Comparison of ENCODE assay signal across 9 mouse cellular contexts in genomic region chr8:83575561-83576515, GRCm38 (mm10). TPM values are rescaled to one million over a fixed set of nuclear protein-coding genes. Genes with fewer than 3 reads are reported as not detected.
A peak's percentile ranks its signal among the peaks of the same experiment; 100 is the strongest.
DNase-seq lines count a peak whose midpoint lies in the region; ATAC-seq and TF ChIP-seq lines count a peak whose summit lies in the region.
"Had no signal": no experiment of that assay in that cellular context is flagged by ENCODE, and none has a peak within 500 bp of the region (broad histone marks: within the 10 kb centered on the region; RNA-seq: fewer than 3 reads in every experiment).

No protein-coding gene starts in this region.

- no peak for TF ChIP-seq CTCF in layer of hippocampus, adult 2 months (conservative IDR thresholded peaks at IDR 0.05)

- H3K36me3 ChIP-seq in limb, embryonic 11.5 days (ENCODE audit: control insufficient read depth, insufficient read depth, low read length): peaks cover 23% of the 10 kb centered on the region

- WGBS in limb, embryonic 11.5 days: 73% methylated on average over 17 of the region's 17 CpGs

- H3K4me1 ChIP-seq in limb, embryonic 11.5 days (ENCODE audit: control insufficient read depth, insufficient read depth, low read length): peaks cover 20% of the 10 kb centered on the region

- peak overlapping the region; percentile 68 for H3K27ac ChIP-seq in layer of hippocampus, adult 2 months
- H3K27ac ChIP-seq in limb, embryonic 11.5 days (replicated peaks; ENCODE audit: low read depth, low read length): no peak overlapping the region

- peak in 1 of 2 experiments; percentile 6 for DNase-seq in layer of hippocampus, adult 2 months (ENCODE audit: low spot score in 2 of 2)
- DNase-seq in layer of hippocampus, adult 9-10 months (ENCODE audit: low spot score): no peak
- peak; percentile 35 for DNase-seq in brain, adult 2 months (ENCODE audit: low read depth, low spot score)
- DNase-seq in cerebellum, adult 18-20 months: peak; percentile 22 to 27
- peak; percentile 56 to 76 for DNase-seq in heart, adult 18-20 months
- DNase-seq in limb, embryonic 11.5 days (ENCODE audit: low spot score): peak; percentile 23
- no peak for DNase-seq in lung, postnatal 36 days
- DNase-seq in spleen, adult 18-20 months: no peak

- H3K27me3 ChIP-seq in limb, embryonic 11.5 days (ENCODE audit: control insufficient read depth, insufficient read depth, low read length): no peaks in the 10 kb centered on the region

- no peak overlapping the region for H3K4me3 ChIP-seq in layer of hippocampus, adult 2 months
- no peak overlapping the region for H3K4me3 ChIP-seq in limb, embryonic 11.5 days (ENCODE audit: low read depth, low read length)

- H3K4me2 ChIP-seq in limb, embryonic 11.5 days (ENCODE audit: low read depth, severe bottlenecking): no peak overlapping the region

- peak overlapping the region; percentile 17 for H3K9ac ChIP-seq in limb, embryonic 11.5 days (ENCODE audit: low read length)

- no peak for ATAC-seq in limb, embryonic 11.5 days (ENCODE audit: insufficient number of reproducible peaks, low FRiP score, low TSS enrichment, low read depth)

- no peaks in the 10 kb centered on the region for H3K9me3 ChIP-seq in limb, embryonic 11.5 days (ENCODE audit: control insufficient read depth, low read length)

RNA-seq across cellular contexts. Expression of gene Ndufb7, which starts 9.4 kb away (rescaled TPM):
- 100 to 1,000 TPM; 154 to 156 TPM for total RNA-seq in layer of hippocampus, adult 2 months (2021)
- 100 to 1,000 TPM; 661 to 773 TPM for total RNA-seq in heart, adult 18-20 months (2021)
- 331 and 339 TPM in 2 replicates for polyA plus RNA-seq in limb, embryonic 11.5 days (2014; fragmentation: Nextera tagmentation; extraction: Ambion mirVana)

RNA-seq across cellular contexts. Expression of gene Tecr, which starts 31.9 kb away (rescaled TPM):
- 100 to 1,000 TPM; 503 to 542 TPM for total RNA-seq in layer of hippocampus, adult 2 months (2021)
- 100 to 1,000 TPM; 487 to 510 TPM for total RNA-seq in heart, adult 18-20 months (2021)
- polyA plus RNA-seq in limb, embryonic 11.5 days (2014; fragmentation: Nextera tagmentation; extraction: Ambion mirVana): 679 and 704 TPM in 2 replicates

RNA-seq across cellular contexts. Expression of gene Dnajb1, which starts 32.2 kb away (rescaled TPM):
- total RNA-seq in layer of hippocampus, adult 2 months (2021): 10 to 100 TPM; 36.5 to 37.6 TPM
- total RNA-seq in heart, adult 18-20 months (2021): 10 to 100 TPM; 20.0 to 22.3 TPM
- 75.6 and 78.2 TPM in 2 replicates for polyA plus RNA-seq in limb, embryonic 11.5 days (2014; fragmentation: Nextera tagmentation; extraction: Ambion mirVana)

RNA-seq across cellular contexts. Expression of gene Olfr370, which starts 40.3 kb away (rescaled TPM):
- not detected for total RNA-seq in layer of hippocampus, adult 2 months (2021)
- not detected for total RNA-seq in heart, adult 18-20 months (2021)
- polyA plus RNA-seq in limb, embryonic 11.5 days (2014; fragmentation: Nextera tagmentation; extraction: Ambion mirVana): not detected in 2 replicates
- polyA plus RNA-seq: gonadal fat pad, adult 2 months had no signal

Comparison
In these comparisons a context has a peak if more than half of its experiments do, and no peak if none do; other contexts are left out.
1. DNase-seq: peak in brain, adult 2 months (single experiment), cerebellum, adult 18-20 months (2 of 2), heart, adult 18-20 months (2 of 2) and limb, embryonic 11.5 days (single experiment); none in layer of hippocampus, adult 9-10 months (single experiment), lung, postnatal 36 days (single experiment) and spleen, adult 18-20 months (0 of 2).
2. RNA of gene Ndufb7, which starts 9.4 kb away (total RNA-seq): 661 to 773 TPM in heart, adult 18-20 months; 154 to 156 TPM in layer of hippocampus, adult 2 months; every median in the first group is over 4 times any median in the second.